In genomic region chr2:10701459-10701858, GRCm38 (mm10) we compare ENCODE assay signal across 11 mouse cellular contexts.
DNase-seq lines count a peak whose midpoint lies in the region; ATAC-seq and TF ChIP-seq lines count a peak whose summit lies in the region.
"Had no signal": no experiment of that assay in that cellular context is flagged by ENCODE, and none has a peak within 500 bp of the region (broad histone marks: within the 10 kb centered on the region; RNA-seq: fewer than 3 reads in every experiment).

No protein-coding gene starts in this region.

- no peak for TF ChIP-seq EP300 in heart, adult 2 months (IDR thresholded peaks at IDR 0.05; ENCODE audit: insufficient read depth, low read depth, low read length)

- no peaks in the 10 kb centered on the region for H3K27me3 ChIP-seq in heart, adult 2 months (ENCODE audit: control insufficient read depth, insufficient read depth, low read length)
- H3K27me3 ChIP-seq: hindbrain, embryonic 15.5 days had no signal

- no peaks in the 10 kb centered on the region for H3K4me1 ChIP-seq in heart, adult 2 months (ENCODE audit: control insufficient read depth, insufficient read depth, low read length)
- H3K4me1 ChIP-seq: hindbrain, embryonic 15.5 days had no signal

- no peak for ATAC-seq in megakaryocyte, adult 5-6 weeks (ENCODE audit: poor library complexity, severe bottlenecking)

- no peak for TF ChIP-seq POLR2A in heart, adult 2 months (IDR thresholded peaks at IDR 0.05; ENCODE audit: insufficient read depth, low read depth, low read length)

- H3K27ac ChIP-seq in heart, adult 2 months: no peak overlapping the region
- H3K27ac ChIP-seq: hindbrain, embryonic 15.5 days; liver, embryonic 14.5 days had no signal

- no peak overlapping the region for H3K4me3 ChIP-seq in heart, adult 2 months
- H3K4me3 ChIP-seq: erythroblast, embryonic 14.5 days; hindbrain, embryonic 15.5 days had no signal

- no peaks in the 10 kb centered on the region for H3K36me3 ChIP-seq in heart, adult 2 months (ENCODE audit: control insufficient read depth, insufficient read depth, low read length)
- H3K36me3 ChIP-seq: hindbrain, embryonic 15.5 days had no signal

- TF ChIP-seq CTCF in heart, adult 2 months (IDR thresholded peaks at IDR 0.05): no peak

- no peaks in the 10 kb centered on the region for H3K79me2 ChIP-seq in heart, adult 2 months (replicated peaks; ENCODE audit: control insufficient read depth, insufficient read depth, low read length)

- intact Hi-C loops in left cerebral cortex, postnatal 36 days (cut with DNase I): no loop called here
- intact Hi-C loops in heart, adult 2 months (cut with DNase I): no loop called here

- peak; percentile 35 for DNase-seq in layer of hippocampus, adult 11-12 months (ENCODE audit: low spot score)
- no peak for DNase-seq in layer of hippocampus, postnatal 25 days (ENCODE audit: extremely low spot score in 1 of 2, low spot score in 1 of 2)
- DNase-seq in ZHBTc4 (ENCODE audit: low read depth, low spot score): peak; percentile 77
- peak; percentile 30 for DNase-seq in embryo, embryonic 10 days (ENCODE audit: low spot score)
- DNase-seq in left cerebral cortex, postnatal 36 days (ENCODE audit: low spot score in 2 of 2): peak; percentile 4 to 7
- DNase-seq in neural tube, embryonic 10.5 days (ENCODE audit: extremely low spot score, low spot score): no peak
- DNase-seq in heart, adult 2 months: no peak

- WGBS in heart, adult 2 months: 49% methylated on average over 10 of the region's 10 CpGs

- no peak overlapping the region for H3K9ac ChIP-seq in heart, adult 2 months (ENCODE audit: low read depth, low read length)
- H3K9ac ChIP-seq: hindbrain, embryonic 15.5 days; liver, embryonic 14.5 days had no signal

Comparison
In these comparisons a context has a peak if more than half of its experiments do, and no peak if none do; other contexts are left out.
1. DNase-seq: peak in layer of hippocampus, adult 11-12 months (single experiment), ZHBTc4 (single experiment), embryo, embryonic 10 days (single experiment) and left cerebral cortex, postnatal 36 days (2 of 2); none in layer of hippocampus, postnatal 25 days (0 of 2), neural tube, embryonic 10.5 days (single experiment) and heart, adult 2 months (0 of 2).